Mouse (Mus musculus) ES-Bruce4 (cell line): ENCODE data around the gene Serbp1.

Experiments
- CTCF ChIP-seq: IDR thresholded peaks from one replicate; pipeline ENCODE4 v1.8.1; 2011; ENCODE audit warnings: low read depth, low read length
- POLR2A ChIP-seq: IDR thresholded peaks from one replicate; pipeline ENCODE4 v1.8.1; 2011; ENCODE audit warnings: low read length; ENCODE audit not compliant: insufficient read depth

- no peak for TF ChIP-seq POLR2A
- no peak for TF ChIP-seq CTCF
Observed at GRCm38 (mm10) chr6:67339494-67339893, 101.5 kb downstream of the Serbp1 start.
